Mouse (Mus musculus): ENCODE data around the gene Dmrt2.

DNA sequence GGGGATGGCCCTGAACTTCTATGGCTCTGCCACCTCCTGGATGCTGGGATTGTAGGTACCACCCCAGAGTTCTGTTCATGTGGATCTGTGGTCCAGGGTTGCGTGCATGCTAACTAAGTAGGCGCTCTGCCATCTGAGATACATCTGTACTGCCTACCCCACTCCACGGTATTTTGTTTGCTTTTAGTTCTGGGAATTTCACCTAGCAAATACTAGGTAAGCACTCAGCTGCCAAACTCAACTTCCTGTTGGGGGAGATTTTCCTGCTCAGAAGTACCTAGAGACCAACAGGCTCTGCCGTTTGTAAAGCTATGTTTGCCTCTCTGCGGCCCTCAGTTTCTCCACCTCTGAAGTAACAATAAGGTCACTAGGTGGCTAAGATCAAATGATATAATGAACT lies 37.1 kb upstream of the Dmrt2 start:
- TF ChIP-seq GATA1 (IDR thresholded peaks at IDR 0.05; ENCODE audit: borderline replicate concordance, low read length) (no peak), FLI1 (IDR thresholded peaks at IDR 0.05; ENCODE audit: low read length) (no peak)

Data from megakaryocyte, embryonic 14.5 days (primary cell).